Mouse (Mus musculus) kidney, adult 2 months (tissue): Measurements from ENCODE around the gene Vmn1r127.
"Not testable (repeated sequence)": the region's sequence is repeated elsewhere in the genome, so short reads cannot be mapped to it uniquely, and the experiment has no call there.

ENCODE experiments used
- CTCF ChIP-seq: fragments of 200-500 bp; conservative IDR thresholded peaks from 2 replicates; pipeline ENCODE4 v1.5.1; 2011; ENCODE audit warnings: low read depth, mild to moderate bottlenecking, control low read depth, low read length, moderate library complexity, mixed read lengths; ENCODE audit not compliant: insufficient read depth, insufficient read length
- POLR2A ChIP-seq: fragments of 200-500 bp; IDR thresholded peaks from one replicate; pipeline ENCODE4 v1.6.1; 2011; ENCODE audit warnings: low read depth, low read length, control low read depth

DNA sequence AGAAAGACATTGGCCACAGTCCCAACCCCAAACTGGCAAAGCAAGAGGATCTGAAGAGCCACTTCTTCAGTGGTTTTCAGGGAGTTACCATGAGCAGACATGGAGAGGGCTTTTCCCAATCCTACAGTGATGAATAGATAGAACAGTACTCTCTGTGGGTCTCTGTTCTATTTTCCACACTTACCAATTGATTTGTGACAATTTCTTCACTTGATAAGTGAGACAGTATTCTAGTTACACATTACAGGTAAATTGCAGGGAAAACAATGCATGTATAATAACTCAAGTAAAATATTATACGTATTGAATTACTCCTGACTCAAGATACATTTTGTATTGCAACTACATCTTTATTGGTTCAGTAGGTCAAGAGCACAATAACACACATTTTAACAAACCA is 41.5 kb upstream of the Vmn1r127 start, which contains the start of gene Vmn1r129:
- TF ChIP-seq CTCF, POLR2A: not testable (repeated sequence)
